Mouse (Mus musculus): Measurements from ENCODE around the gene Zfp683. TPM values are rescaled to one million over a fixed set of nuclear protein-coding genes. Genes with fewer than 3 reads are reported as not detected.

The Zfp683 gene
- total RNA-seq (2023; ENCODE audit: inconsistent age): not detected in 4 replicates

DNA sequence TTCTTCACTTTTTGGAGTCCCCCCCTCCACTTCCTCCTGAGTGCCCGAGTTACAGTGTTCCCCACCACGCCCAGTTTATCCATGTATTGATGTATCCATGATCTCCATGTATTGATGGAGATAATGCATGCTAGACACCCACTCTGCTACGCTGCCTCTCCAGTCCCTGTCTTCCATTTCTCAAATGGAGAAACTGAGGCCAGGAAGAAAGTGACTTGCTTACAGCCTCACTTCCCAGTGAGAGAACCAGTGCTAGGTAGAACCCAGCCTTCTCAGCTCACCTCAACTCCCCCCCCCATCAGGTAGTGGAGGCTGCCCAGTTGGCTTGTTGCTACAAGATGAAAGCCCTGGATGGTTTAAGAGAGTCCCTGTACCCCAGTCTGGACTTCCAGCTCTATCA, at the start of gene Zfp683:
Gene Zfp683, plus strand, starts transcription at position 301 of the 400 bp plus-strand sequence.

DNA sequence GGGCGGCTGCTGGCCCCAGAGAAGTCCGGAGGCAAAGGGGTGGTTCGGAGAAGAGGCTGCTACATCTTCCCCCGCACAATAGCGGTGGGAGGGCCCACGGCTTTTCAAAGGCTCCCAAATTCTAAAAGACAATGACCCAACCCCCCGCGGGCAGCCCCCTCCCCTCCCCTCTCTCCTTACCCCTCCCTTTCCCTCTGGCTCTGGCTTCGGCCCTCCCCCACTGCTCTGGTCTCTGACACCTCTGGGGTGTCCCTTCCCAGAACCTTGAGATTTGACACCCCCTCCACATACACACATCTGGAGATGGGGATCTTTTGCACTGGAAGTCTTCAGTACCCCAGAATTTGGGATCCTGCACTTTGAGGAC, 34.9 kb upstream of the Zfp683 start, which contains the start of gene Lin28a:
Gene Lin28a, minus strand, starts transcription at position 63 of the 367 bp plus-strand sequence.

DNA sequence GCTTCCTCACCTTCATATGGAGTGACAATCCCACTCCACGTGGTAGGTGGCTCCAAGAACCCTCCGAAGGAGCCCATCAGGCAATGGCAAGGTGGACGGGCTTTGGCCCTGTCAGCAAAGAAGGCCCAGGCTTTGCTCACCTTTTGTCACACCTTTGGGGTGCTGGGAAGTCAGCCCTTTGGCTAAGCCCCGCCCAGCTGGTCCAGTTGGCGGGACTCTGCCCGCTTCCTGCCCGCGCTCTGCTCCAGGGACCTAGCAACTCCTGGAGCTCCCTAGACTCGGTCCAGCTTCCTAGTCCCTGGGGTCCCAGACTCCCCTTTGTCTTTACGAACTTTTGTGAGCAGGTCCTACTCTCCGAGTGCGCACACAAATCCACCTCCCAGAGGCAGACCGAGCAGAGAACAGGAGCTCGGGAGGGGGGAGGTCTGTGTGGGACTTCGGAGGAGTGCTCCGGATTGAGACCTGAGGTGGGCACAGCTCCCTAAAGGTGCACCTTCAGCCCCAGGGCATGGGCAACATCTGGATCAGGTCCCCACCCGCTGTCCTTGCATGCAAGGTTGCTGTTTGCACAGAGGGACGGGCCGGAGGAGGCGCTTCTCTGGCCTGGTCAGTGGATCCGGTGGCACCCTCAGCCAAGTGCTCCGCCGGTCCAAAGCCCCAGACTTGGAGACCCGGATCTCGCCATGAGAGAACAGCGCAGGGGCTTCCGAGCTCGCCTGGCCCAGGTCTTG, 6.7 kb downstream of the Zfp683 start, which contains the start of gene Crybg2:
Gene Crybg2, plus strand, starts transcription at position 681 of the 731 bp plus-strand sequence.

DNA sequence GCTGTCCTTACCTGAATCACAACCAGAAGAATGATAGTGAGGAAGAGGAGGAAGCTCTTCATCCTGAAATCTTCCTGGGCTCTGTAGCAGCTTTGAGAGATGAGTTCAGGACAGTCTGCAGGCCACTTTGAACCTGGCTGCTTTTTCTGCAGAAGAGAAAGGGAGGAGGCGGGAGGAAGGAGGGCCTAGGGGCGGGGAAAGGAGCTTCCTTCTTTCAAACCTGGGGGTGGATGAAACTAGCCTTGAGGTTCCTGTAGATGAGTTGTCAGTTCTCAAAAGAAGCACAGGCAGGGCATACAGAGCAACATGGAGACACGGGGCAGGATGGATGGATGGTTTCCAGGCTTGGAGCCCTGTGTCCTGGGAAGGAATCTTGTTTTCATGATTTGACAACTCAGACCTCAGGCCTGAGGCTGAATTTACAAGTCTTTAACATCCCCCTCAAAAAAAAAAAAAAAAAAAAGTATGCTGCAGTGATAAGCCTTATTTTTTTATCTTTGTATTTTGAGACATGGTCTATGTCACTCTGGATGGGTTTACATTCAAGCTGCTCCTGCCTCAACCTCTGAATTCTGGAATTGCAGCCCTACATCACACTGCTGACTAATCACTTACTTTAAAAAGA, 41.4 kb downstream of the Zfp683 start, which contains the start of gene Cd52:
Gene Cd52, minus strand, starts transcription at position 160 of the 625 bp plus-strand sequence.

DNA sequence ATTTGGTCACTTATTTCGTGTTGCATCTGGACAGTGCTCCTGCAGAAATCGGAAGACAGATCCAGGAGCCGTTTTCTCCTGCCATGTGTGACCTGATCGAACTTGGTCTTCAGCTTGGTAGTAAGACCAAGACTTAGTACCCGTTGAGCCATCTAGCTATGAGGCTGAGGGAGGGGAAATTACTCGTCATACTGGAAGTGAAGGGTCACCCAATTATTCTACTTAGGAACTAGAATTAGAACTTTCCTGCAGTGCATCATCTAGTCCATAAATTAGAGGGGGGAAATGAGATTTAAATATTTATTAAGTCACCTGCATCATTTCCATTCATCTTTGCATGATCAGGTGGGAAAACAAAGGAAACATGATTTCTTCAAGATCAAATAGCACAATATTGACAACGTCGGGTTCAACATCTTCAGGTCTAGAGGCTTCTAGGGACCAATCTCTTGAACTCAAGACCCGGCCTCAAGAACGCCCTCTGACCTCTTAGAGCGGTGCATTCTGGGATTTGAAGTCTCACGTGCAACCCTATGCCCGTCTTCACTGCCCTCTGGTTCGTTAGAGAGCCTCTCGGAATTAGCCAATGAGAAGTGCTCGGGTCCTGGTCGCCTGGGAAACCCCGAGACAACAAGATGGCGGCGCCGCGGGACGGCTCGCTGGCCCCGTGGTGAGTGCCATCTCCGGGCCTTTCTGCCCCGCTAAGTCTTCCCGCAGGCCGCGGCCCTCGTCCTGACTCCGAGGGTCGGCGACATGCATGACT, 48.5 kb downstream of the Zfp683 start, which contains the start of gene Ubxn11:
Gene Ubxn11, plus strand, starts transcription at position 592 of the 763 bp plus-strand sequence.

Other genes with a start within 250 kb of the Zfp683 start
- gene Rps6ka1, start 166.0 kb upstream of the Zfp683 start, total RNA-seq (2023; ENCODE audit: inconsistent age): 74.4 to 85.0 TPM (median 84.4 TPM) in 4 replicates
- 309 to 333 TPM (median 320 TPM) in 4 replicates for gene Hmgn2, start 85.2 kb upstream of the Zfp683 start, total RNA-seq (2023; ENCODE audit: inconsistent age)
- gene Dhdds, start 52.9 kb upstream of the Zfp683 start, total RNA-seq (2023; ENCODE audit: inconsistent age): 28.5 to 32.2 TPM (median 30.8 TPM) in 4 replicates
- not detected in 4 replicates for gene Lin28a, start 35.0 kb upstream of the Zfp683 start, total RNA-seq (2023; ENCODE audit: inconsistent age)
- 6.7 to 12.6 TPM (median 7.7 TPM) in 4 replicates for gene Crybg2, start 7.0 kb downstream of the Zfp683 start, total RNA-seq (2023; ENCODE audit: inconsistent age)
- gene Cd52, start 41.2 kb downstream of the Zfp683 start, total RNA-seq (2023; ENCODE audit: inconsistent age): 1,625 to 1,767 TPM (median 1,711 TPM) in 4 replicates
- gene Ubxn11, start 48.7 kb downstream of the Zfp683 start, total RNA-seq (2023; ENCODE audit: inconsistent age): 35.8 to 45.0 TPM (median 39.9 TPM) in 4 replicates
- gene Sh3bgrl3, start 75.0 kb downstream of the Zfp683 start, total RNA-seq (2023; ENCODE audit: inconsistent age): 636 to 680 TPM (median 661 TPM) in 4 replicates
- 13.8 to 21.8 TPM (median 16.7 TPM) in 4 replicates for gene Cep85, start 133.3 kb downstream of the Zfp683 start, total RNA-seq (2023; ENCODE audit: inconsistent age)
- not detected in 4 replicates for gene Gm7534, start 149.2 kb downstream of the Zfp683 start, total RNA-seq (2023; ENCODE audit: inconsistent age)
- gene Catsper4, start 173.5 kb downstream of the Zfp683 start, total RNA-seq (2023; ENCODE audit: inconsistent age): not detected in 4 replicates
- gene Cnksr1, start 184.6 kb downstream of the Zfp683 start, total RNA-seq (2023; ENCODE audit: inconsistent age): 0.39 to 0.55 TPM in 2 of 4 replicates, not detected in the others
- not detected in 4 replicates for gene E130218I03Rik, start 189.8 kb downstream of the Zfp683 start, total RNA-seq (2023; ENCODE audit: inconsistent age)
- 22.7 to 29.6 TPM (median 23.6 TPM) in 4 replicates for gene Zfp593, start 191.8 kb downstream of the Zfp683 start, total RNA-seq (2023; ENCODE audit: inconsistent age)
- gene Gm30191, start 193.1 kb downstream of the Zfp683 start, total RNA-seq (2023; ENCODE audit: inconsistent age): not detected in 4 replicates
- gene Grrp1, start 200.3 kb downstream of the Zfp683 start, total RNA-seq (2023; ENCODE audit: inconsistent age): not detected in 4 replicates
- gene Pdik1l, start 234.1 kb downstream of the Zfp683 start, total RNA-seq (2023; ENCODE audit: inconsistent age): 10.3 to 15.7 TPM (median 11.6 TPM) in 4 replicates